Mouse (Mus musculus): ENCODE data around the gene Olfr1180.

DNA sequence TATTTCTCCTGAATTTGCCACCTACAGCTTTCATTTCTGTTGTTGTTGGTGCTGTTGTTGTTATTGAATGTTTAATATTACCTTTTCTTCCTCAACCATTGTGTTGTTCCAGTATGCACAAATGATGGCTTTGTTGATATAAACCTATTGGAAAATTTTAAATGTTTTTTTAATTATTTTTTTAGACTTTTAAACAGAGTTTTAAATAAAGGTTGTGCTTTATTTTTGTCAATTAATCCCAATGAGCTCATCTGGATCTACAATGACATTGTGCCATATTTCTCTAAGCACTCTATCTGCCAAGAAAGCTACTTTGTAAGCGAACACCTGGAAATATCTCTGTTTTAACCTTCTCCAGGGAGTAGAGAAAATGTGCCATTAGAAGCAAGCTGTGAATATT is 32.2 kb downstream of the Olfr1180 start, which contains the start of gene Olfr1178:
- no peak for TF ChIP-seq GATA1 (IDR thresholded peaks at IDR 0.05; ENCODE audit: borderline replicate concordance, low read length)
- no peak for TF ChIP-seq FLI1 (IDR thresholded peaks at IDR 0.05; ENCODE audit: low read length)

Measured in megakaryocyte, embryonic 14.5 days (primary cell).